Mouse (Mus musculus) retina, adult 2 months (tissue): ENCODE results near the gene Tgfbr3.

ENCODE experiments used
- DNase-seq: peaks from one replicate; pipeline ENCODE4 v3.0.0-alpha.2; 2012; ENCODE audit warnings: low read depth, low spot score

Gene Tgfbr3

GRCm38 (mm10) chr5:107173483-107173882 is 115.9 kb downstream of the Tgfbr3 start:
- no peak for DNase-seq

DNA sequence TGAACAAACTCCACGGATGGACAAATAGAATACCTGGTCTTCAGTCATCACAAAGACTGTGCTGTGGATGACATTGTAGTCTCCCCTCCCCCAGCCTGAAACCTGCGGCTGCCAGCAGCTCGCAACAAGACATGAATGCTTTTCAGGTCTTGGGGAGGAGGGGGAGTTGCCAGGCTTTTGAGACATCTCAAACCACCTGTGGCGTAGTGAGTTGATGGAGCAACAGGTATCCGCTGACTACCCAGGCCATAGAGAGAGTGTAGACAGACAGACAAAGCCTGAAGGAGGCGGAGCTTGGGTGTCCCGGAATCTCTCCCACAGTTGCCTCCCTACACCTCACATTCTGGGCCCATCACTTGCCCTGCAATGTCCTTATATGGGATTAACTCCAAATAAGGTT is 117.6 kb downstream of the Tgfbr3 start:
- DNase-seq: no peak

- no peak for DNase-seq
These were observed 119.6 kb downstream of the Tgfbr3 start for GRCm38 (mm10) chr5:107169796-107170195.

- peak; percentile 28 for DNase-seq
These were observed 121.5 kb downstream of the Tgfbr3 start for GRCm38 (mm10) chr5:107167872-107168300.

GRCm38 (mm10) chr5:107167373-107167772 is 122.1 kb downstream of the Tgfbr3 start:
- DNase-seq: peak; percentile 3

- DNase-seq: no peak
These were observed 122.6 kb downstream of the Tgfbr3 start for GRCm38 (mm10) chr5:107166659-107167370.

- DNase-seq: no peak
These were observed 123.7 kb downstream of the Tgfbr3 start for GRCm38 (mm10) chr5:107165734-107166133.

- no peak for DNase-seq
These were observed 124.2 kb downstream of the Tgfbr3 start for GRCm38 (mm10) chr5:107165271-107165670.

DNA sequence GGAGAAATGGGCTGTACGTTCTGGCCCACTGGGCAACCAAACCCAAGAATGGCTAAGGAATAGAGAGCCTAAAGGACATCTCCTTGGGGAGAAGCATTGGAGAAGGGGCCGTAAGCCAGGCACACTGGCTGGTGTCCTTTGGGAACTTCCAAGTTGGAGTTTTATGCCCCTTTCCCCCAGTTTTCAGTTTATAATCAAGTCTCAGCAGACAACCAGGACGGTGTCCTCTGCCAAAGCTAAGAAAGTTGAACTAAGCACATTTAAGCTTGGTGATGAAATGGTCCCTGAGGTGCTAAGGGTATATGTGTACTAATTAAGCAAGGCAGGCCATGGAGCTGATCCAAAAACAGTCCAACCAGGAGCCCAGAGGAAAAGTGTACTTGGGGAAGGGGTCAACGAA is 124.6 kb downstream of the Tgfbr3 start:
- no peak for DNase-seq

- no peak for DNase-seq
These were observed 125.3 kb downstream of the Tgfbr3 start for GRCm38 (mm10) chr5:107164146-107164545.

DNA sequence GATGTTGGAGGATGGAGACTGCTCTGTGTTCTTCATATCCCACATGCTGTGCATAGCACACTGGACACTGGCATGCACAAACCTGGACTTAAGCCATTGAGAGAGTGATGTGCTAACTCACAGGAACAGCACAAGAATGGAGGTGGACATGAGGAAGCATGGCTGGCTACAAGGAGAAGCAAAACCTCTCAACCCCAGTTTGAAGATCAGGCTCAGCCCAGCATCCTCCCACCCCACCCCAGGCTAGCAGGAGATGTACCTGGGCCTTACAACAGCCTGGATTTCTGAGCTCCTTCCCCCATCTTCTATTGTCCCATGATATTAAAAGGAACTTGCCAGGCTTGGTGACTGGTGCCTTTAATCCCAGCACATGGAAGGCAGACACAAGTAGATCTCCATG is 126.1 kb downstream of the Tgfbr3 start:
- DNase-seq: no peak

DNA sequence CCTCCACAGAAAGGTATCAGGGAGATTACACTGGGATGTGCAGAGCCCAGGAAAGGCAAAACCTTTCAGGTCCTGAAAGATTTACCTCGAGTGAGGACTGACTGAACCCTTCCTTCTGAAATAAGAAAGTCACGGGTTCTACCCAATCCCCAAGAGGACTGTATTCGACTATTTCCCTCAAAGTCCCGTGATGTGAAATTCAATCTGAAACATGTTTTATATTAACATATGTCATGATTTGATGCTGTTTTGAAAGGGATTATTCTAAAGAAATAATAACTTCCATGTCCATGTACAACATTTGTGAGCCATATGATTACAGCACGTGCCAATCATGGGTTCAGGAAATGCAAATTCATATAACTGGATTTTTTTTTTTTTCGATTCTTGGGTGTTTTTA is 126.6 kb downstream of the Tgfbr3 start:
- DNase-seq: no peak

DNA sequence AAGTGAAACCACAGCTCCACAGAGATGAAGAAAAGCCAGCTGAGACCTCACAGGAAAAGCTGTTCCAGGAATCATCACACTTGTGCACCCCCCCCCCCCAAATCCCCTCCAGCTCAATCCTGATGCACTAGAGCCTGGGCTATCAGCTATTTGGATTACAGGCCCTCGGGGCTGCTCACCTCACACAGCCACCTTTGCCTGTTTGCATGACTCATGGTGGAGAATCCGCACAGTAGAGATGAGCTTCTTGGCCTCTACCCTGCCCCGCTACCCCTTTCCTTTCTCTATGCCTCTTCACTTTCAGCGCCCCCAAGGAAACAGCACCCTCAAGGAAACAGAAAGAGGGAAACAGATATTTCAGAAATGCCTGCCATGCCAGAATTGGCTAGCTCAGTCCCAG is 127.1 kb downstream of the Tgfbr3 start:
- no peak for DNase-seq

DNA sequence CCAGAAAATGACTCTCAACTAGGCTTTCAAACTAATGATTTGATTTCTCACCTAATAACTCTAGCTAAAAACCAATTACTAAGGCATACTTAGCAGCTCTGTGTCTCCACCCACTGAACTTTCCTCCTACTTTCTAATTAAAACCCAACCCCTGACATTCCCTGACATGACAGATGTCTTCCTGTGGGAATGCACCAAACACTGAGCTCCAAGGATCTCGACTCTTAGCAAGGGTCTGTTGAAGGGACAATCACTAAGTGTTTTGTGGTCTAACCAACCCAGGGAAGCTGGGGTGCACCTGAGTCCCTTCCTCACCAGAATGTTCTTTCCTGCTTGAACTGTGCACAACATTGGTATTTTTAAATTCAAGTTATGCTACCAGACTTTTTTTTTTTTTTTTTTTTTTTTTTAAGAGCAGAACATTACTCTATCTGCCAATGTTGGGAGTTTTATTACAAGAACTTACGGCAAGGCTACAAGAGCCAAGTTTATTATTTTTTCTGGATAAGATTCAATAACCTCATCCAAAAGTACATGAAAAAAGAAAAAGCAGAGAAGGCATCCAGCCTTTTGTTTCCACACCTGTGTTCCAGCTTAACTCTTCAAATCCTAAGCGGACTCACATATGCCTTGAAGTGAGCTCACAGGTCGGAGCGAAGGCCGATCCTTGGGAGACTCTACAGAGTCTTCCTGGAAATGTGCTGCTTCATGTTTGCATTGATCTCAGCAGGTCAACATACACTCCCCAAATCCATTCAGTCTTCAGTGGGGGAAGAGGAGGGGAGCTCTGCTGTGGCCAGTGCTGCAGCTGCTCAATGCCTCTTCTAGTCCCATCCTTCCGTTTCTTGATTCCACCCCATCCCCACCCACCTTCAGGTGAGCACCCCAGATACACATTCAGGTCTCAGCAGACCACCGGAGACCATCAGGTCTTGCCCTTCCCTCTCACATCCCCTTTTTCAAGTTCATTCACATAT is 129.2 kb downstream of the Tgfbr3 start:
- no peak for DNase-seq

- DNase-seq: no peak
These were observed 130.8 kb downstream of the Tgfbr3 start for GRCm38 (mm10) chr5:107158531-107159178.

DNA sequence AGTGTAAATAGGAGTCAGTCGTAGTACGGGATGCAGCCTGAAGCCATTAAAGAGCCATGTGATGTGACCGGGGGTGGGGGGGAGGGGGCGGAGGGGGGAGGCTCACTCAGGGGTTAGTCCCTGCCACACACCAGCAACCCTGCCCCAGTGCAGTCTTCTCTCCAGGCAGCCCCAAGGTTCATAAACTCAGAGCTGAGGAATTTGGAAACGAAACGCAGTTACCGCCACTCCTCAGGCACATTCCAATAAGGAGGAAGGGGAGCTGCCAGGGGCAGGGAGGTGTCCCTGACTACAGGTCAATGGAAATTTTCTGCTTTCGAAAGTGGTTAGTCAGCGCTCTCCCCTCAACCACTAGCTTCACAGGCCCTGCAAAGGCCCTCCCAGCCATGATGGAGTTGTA is 132.0 kb downstream of the Tgfbr3 start:
- no peak for DNase-seq

DNA sequence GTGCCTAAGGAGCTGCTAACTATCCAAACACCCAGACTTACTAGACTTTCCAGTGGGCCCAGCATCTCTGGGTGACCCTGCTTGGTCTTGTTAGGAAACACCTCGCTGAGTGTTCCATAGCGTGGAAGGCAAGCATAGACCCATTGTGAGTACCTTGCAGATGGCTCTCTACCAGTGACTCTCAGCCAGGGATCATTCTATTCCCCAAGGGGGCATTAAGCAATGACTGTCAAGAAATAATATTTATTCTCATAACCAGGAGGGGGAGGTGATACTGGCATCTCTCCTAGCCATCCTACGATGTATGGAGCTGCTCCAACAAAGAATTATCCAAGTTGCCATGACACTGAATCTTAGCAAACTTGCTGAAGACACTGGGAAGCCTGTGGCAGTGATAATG is 133.3 kb downstream of the Tgfbr3 start:
- DNase-seq: no peak

DNA sequence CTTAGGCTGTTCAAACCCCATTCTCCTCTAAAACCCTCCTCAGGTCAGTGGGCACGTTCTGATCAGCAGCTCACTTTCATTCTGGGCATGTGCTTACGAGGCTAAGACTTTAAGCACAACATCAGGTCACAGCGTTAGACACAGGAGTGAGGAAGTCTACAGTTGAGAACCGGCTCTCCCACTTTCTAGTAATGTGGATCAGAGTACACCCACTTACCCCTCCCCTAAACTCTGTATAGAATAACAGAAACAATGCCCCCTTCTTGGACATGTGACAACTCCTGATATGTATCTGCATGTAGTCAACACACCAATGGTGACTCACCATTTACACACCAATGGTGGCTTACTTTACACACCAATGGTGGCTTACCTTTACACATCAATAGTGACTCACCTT is 136.4 kb downstream of the Tgfbr3 start:
- DNase-seq: no peak

- DNase-seq: no peak
These were observed 138.1 kb downstream of the Tgfbr3 start for GRCm38 (mm10) chr5:107151320-107151719.

DNA sequence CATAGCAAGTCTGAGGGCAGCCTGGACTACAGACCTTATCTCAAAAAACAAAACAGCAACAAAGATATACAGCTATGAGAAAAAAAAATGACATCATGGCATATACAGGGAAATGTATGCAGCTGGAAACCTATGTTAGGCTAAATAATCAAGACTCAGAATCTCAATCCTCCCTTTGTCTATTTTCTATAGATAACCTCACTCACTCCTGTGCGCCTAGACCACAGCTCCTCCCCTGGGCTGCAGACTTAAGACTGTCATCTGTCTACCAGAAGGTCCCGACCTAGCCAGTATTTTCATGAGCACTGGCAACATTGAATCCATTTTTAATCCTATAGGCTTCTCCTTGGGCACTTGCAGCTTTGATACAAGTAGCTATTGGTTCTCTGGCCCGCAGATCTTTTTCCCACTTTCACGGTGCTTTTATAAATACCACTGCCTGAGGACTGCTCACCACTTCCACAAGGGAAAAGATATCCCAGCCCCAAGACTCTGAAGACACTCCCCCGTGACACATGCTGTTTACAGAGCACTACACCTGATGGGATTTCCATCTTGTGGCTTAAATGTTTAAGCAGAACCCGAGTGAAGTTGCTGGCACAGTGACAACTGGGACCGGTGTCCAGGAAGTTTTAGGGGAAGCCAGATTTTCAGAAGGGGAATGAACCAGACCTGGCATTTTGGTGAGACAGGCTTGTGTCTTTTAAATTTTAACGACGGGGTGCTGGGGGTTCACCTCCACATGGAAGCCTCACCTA is 138.7 kb downstream of the Tgfbr3 start:
- DNase-seq: no peak

- peak; percentile 13 for DNase-seq
These were observed 141.3 kb downstream of the Tgfbr3 start for GRCm38 (mm10) chr5:107147951-107148766.
